Mouse (Mus musculus) brain, embryonic 14.5 days (tissue): ENCODE results near the gene Nelfcd.

Source experiments
- CTCF ChIP-seq: fragments of 200-500 bp; IDR thresholded peaks from 2 replicates; pipeline ENCODE4 v1.5.1; 2012; ENCODE audit warnings: inconsistent platforms, mild to moderate bottlenecking, moderate library complexity, borderline replicate concordance; ENCODE audit not compliant: insufficient read depth, insufficient read length; ENCODE audit errors: extremely low read depth
- POLR2A ChIP-seq: fragments of 200-500 bp; IDR thresholded peaks from 2 replicates; pipeline ENCODE4 v1.6.1; 2012; ENCODE audit warnings: mild to moderate bottlenecking, inconsistent platforms, borderline replicate concordance; ENCODE audit not compliant: poor library complexity, insufficient read depth, insufficient read length, severe bottlenecking; ENCODE audit errors: extremely low read depth

GRCm38 (mm10) chr2:174397881-174398280 is 17.7 kb upstream of the Nelfcd start:
- TF ChIP-seq CTCF (no peak), POLR2A (no peak)
